Mouse (Mus musculus): Measurements from ENCODE around the gene Soat1.

GRCm38 (mm10) chr1:156445049-156445448 is 29.1 kb downstream of the Soat1 start:
- no peak for TF ChIP-seq ZNF384 (IDR thresholded peaks at IDR 0.05; ENCODE audit: low read depth, low read length)
- no peak for TF ChIP-seq MAFK (IDR thresholded peaks at IDR 0.05; ENCODE audit: insufficient read depth, low read depth, low read length)
- no peak for TF ChIP-seq HCFC1 (IDR thresholded peaks at IDR 0.05; ENCODE audit: borderline replicate concordance, insufficient read depth, low read length)
- TF ChIP-seq CHD2 (IDR thresholded peaks at IDR 0.05; ENCODE audit: low read depth, low read length) = no peak
- TF ChIP-seq ZC3H11A (IDR thresholded peaks at IDR 0.05; ENCODE audit: borderline replicate concordance, low read depth, low read length) = no peak
